Mouse (Mus musculus) spleen, postnatal 10 days (tissue): ENCODE measurements around the gene Sec14l4.

Experiments
- DNase-seq, 2 experiments: peaks; one replicate each; pipeline ENCODE4 v3.0.0; 2021 to 2022; ENCODE audit warnings: low spot score in 2 of 2

Gene Sec14l4

GRCm38 (mm10) chr11:4078267-4078933 is 47.1 kb downstream of the Sec14l4 start:
- no peak for DNase-seq

GRCm38 (mm10) chr11:4080219-4080618 is 49.0 kb downstream of the Sec14l4 start:
- DNase-seq, result peak; percentile 53 to 75

GRCm38 (mm10) chr11:4083316-4084078 is 52.2 kb downstream of the Sec14l4 start:
- peak; percentile 22 to 50 for DNase-seq

GRCm38 (mm10) chr11:4086246-4086645 is 55.0 kb downstream of the Sec14l4 start:
- no peak for DNase-seq

- no peak for DNase-seq
Measured at GRCm38 (mm10) chr11:4087267-4087666, 56.0 kb downstream of the Sec14l4 start.

- no peak for DNase-seq
Measured at GRCm38 (mm10) chr11:4093459-4094377, 62.5 kb downstream of the Sec14l4 start.

GRCm38 (mm10) chr11:4094378-4095170 is 63.3 kb downstream of the Sec14l4 start:
- DNase-seq, result peak; percentile 80 to 90

- DNase-seq, result peak; percentile 66 to 73
Measured at GRCm38 (mm10) chr11:4095171-4096053, 64.2 kb downstream of the Sec14l4 start, which contains the start of gene Mtfp1. Gene Mtfp1 (minus strand): TSS chr11:4095445.

- DNase-seq, result peak; percentile 92 to 98
Measured at GRCm38 (mm10) chr11:4096054-4096984, 65.1 kb downstream of the Sec14l4 start.

GRCm38 (mm10) chr11:4097091-4097621 is 65.9 kb downstream of the Sec14l4 start:
- DNase-seq, result peak in 1 of 2 experiments; percentile 43
